Mouse (Mus musculus): ENCODE results near the gene Mgam.
"Not testable (repeated sequence)": the region's sequence is repeated elsewhere in the genome, so short reads cannot be mapped to it uniquely, and the experiment has no call there.

Mgam gene

DNA sequence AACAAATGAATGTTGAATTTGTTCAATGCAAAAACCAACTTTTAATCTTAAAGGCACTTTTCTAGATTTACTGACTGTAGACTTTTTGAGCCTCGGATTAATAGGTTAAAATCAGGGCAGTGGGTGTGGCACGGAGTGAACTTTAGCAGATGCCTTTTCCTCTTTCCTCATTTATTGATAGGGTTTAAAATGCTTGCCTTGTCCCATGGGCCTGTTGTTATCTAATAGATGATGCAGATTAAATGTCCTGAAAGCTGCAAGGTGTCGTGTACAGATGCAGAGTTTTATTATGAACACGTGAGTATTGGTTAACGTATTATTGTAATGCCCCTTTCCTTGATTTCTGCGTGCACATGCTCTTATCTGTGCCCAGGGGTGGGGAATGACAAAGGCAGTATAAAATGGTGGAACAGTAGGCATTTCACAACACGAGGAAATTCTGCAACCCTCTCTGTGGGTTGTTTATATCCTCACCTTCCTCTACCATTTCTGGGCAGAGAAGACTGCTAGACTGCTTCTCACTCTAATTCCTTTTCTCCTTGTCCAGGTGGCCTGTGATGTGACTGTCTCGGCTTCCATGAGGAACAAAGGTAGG lies at the start of gene Mgam:
Gene Mgam (plus strand): TSS at position 426 of the 595 bp plus-strand sequence.
- DNase-seq (ENCODE audit: low spot score in 2 of 2) = no peak

DNA sequence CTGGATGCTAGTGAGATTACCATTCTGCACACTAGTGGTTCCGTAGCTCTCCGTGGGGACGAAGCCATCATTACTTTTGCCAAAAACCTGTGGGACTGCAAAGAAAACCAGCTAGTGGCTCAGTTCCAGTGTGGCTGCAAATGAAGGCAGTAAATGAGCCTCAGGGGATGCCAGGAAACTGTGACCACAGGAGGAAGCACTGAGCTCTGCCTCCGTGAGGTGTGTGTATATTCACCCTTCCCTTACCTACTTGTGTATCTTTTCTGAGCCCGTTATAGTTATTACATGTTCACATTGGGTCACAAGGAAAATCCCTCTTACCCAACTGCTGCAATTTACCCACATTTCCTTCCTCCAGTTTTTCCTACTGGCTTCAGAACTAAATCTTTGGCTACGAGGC lies 44.3 kb upstream of the Mgam start:
- DNase-seq (ENCODE audit: low spot score in 2 of 2) = no peak

DNA sequence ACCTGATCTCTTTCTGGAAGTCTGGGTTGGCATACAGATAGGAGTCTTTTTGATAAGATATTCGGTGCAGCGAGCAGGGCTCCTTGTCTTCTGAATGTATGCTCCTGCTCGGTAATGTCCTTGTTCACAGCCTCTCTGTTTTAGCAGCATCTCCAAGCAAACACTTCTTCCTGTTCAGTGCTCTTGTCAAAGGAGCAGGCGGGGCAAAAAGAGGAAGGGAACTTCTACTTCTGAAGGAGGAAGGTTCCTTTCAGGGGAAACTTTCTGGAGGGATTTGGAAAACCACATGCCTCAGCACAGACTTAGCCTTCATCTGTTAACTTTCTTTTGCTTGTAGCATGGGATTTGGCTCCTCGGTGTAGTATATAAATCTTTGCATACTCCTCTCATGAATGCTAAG lies 43.0 kb upstream of the Mgam start, which contains the start of gene Clec5a:
Gene Clec5a (minus strand): TSS at position 177 of the 400 bp plus-strand sequence.
- DNase-seq (ENCODE audit: low spot score in 2 of 2) = no peak

DNA sequence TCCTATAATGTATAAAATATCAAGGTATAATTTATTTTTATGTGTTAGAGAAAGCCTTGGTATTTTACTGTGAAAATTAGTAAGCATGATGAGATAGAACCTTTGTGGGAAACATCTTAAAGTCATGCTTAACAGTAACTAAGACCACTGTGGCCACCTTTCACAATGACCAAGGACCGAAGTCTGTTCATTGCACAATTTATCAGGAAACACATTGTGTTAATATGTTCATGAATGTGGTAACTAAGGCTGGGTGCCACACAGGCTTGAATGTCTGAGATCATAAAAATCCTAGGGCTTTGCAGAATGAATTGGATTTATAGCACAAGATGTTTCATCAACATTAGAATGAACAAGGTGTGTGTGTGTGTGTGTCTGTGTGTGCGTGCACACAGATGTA lies 40.3 kb upstream of the Mgam start:
- DNase-seq (ENCODE audit: low spot score in 2 of 2) = no peak

DNA sequence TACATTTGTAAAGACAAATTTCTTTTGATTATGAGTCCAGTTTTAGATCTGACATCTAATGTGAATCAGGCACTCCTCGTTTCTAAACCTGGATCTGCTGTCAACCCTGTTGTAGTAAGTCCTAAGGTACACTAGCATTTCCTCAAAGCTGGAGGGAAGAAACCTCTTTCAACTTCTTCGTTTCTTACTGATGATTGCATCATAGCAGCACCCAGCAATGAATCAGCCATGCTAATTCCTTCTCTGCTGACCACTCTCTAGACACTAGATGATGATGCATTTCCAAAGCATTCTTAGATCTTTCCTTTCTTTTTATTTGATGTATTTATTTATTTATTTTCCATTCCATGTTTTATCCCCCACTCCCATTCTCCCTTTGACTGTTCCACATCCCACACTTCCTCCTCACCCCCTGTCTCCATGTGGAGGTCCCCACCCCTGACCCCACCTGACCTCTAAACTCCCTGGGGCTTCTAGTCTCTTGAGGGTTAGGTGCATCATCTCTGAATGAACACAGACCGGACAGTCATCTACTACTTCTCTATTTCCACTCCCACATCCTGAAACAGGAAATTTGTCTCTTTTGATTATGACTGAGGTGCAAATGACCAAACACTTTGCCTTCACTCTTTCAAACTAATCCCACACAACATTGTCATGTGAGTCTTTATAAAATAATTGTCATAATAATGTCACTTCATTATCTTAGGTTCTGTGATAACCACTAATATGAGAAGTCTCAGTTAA lies 33.7 kb upstream of the Mgam start:
- DNase-seq (ENCODE audit: low spot score in 2 of 2) = no peak

DNA sequence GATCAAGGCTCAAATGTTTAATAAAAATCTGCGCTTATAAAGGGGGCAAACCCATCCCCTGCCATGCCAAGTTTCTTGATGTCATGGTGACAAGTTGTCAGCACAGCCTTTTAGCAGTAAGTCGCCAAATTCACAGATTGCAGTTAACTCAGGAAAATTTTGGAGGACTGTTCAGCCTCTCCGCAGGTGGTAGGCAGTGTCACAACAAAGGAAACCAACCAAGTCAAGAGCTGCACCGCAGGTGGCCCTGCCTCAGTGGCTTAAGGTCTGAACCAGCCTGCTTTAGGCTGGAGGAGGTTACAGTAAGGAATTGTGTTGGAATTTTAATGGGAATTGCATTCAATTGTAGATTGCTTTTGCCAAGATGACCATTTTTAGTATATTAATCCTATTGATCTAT lies 30.1 kb upstream of the Mgam start:
- not testable (repeated sequence) for DNase-seq (ENCODE audit: low spot score in 2 of 2)

DNA sequence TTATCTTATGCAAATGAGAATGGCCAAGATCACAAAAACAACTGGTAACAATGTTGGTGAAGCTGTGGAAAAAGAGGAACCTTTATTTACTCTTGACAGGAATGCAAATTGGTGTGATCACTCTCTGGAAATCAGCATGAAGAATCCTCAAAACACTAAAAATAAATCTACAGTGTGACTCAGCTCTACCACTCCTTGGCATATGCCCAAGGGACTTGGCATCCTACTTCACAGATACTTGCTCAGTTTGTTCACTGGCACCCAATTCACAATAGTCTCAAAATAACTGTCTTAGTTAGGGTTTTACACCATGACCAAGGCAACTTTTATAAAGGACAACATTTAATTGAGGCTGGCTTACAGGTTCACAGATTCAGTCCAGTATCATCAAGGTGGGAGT lies 21.2 kb upstream of the Mgam start:
- peak; percentile 25 to 27 for DNase-seq (ENCODE audit: low spot score in 2 of 2)

DNA sequence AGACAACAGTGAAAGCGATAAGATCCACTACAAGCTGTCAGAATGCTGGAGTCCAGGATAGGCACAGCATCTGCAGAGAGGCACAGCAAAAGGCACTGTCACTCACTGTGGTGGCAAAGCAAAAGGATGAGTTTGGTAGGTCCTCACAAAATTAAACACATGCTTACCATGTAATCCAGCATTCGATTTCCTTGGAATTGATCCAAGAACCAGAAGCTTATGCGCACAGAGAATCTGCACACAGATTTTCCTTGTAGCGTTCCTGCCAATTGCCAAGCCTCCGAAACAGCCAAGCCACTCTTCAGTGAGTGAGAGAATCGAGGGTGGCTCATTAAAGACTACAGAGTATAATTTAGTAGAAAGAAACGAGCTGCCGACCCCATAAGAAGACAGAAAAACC lies 18.4 kb upstream of the Mgam start:
- peak in 1 of 2 experiments; percentile 13 for DNase-seq (ENCODE audit: low spot score in 2 of 2)

DNA sequence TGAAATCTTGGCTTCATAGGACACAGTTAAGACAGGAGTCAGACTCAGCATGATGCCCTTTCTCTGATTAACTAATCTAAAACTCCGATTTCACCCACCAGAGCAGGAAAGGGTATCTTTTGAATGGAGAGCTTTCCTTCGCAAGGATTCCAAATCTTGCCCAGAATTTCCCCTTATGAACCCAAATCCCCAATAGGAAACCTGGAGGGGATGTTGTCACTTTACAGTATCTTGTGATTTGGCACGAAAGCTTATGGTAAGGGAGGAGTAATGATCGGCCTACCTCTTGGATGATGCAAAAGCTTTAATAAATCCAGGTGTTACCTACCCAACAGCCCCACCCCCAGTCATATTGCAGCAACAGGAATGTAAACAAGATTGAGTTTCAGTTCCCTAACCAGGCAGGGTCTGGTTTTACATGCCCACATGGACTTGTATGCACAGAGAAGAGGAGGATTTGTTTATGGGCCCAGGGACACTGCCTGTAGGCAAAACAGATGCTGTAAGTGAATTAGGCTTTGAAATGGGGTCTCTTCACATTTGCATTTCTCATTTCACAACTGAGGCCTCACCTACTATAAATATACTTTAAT lies 15.3 kb upstream of the Mgam start, which contains the start of gene Tas2r138:
Gene Tas2r138 (minus strand): TSS at position 51 of the 593 bp plus-strand sequence.
- DNase-seq (ENCODE audit: low spot score in 2 of 2) = no peak

DNA sequence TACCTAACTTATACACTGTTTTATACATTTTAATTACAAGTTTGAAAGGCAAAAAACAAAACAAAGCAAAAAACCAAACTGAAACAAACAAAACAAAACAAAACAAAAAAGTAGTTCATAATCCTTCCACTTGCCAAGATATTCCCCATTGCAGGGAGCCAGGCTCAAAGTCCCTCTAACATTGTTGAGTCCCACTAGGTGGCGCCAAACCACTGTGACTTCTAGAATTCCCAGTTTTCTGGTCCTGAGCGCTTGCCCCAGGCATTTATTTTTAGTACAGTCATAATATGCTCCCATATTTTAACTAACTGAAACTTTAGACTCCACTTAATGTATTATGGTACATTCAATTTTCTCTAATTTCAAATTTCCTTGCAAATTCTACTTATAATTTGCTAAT lies 10.7 kb upstream of the Mgam start:
- peak in 1 of 2 experiments; percentile 55 for DNase-seq (ENCODE audit: low spot score in 2 of 2)

DNA sequence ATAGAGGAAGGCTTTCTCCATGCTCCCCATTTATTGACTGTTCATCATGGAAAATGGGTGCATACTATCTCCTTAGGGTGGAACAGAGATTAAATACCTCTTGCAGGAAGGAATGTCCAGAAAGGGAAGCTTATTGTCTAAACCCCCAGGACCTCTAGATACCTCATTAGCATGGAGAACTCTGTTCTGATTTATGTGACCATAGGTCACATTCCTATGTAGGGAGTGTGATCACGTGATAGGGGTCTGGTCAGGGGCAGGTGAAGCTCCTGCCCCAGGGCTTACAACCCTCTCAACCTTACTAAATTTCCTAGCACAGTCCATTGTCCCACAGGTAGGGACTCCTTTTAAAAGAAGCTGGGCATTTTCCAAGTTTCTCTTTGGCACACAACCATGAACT lies 2.5 kb upstream of the Mgam start:
- DNase-seq (ENCODE audit: low spot score in 2 of 2) = no peak

DNA sequence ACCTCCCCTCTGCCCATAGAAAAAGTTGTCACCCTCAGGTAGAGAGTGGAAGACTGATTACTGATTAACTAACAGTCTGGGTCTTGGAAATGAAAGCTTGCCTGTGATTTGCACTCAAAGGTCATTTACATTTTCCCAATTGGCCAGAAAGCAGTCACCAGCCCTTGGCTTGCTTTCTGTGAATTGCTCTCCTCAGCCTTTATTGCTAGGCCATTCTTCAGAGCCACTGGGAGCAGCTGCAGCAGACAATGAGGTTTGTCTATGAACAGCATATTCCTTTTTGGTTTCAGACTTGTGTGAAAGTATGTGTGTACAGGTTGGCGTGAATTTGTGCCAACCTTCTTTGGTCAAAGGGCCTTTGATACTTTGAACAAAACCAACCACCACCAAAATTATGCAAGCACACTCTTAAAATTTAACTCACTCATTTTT lies 6.0 kb downstream of the Mgam start:
- DNase-seq (ENCODE audit: low spot score in 2 of 2) = no peak

DNA sequence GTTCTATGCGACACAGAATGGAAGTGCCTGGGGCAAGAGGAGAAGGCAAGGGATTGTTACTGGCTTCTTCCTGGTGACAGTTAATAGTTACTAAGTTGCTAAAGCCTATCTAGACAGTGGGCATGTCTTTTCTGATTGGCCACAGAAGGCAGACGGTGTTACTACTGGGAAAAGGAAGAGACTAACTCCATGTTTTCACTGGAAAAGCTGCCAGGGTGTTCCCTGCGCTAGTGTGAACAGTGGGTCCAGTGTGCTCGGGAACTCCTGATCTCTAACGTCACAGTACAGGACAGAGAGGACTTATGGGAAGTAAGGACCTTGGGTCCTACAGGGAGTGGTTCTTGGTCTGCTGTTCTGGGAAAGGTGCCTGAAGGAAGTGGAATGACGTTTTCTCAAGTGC lies 6.9 kb downstream of the Mgam start:
- DNase-seq (ENCODE audit: low spot score in 2 of 2) = no peak

DNA sequence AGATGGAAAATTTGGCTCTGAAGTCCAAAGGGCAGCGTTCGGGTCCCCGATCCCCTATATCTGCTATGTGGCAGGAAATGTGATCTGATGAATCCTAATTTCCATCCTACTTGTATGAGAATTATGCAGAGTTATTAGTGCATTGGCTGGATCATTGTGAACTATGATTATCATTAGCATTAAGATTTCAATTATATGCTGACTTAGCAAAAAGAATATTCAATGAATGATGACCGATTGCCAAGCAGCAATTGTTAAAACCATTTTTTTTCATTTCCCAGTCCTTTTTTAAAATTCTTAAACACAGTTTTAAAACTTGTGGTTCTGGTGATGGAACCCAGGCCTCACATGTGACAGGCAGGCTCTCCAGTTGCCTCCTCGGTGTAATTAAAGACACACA lies 9.1 kb downstream of the Mgam start:
- DNase-seq (ENCODE audit: low spot score in 2 of 2) = no peak

DNA sequence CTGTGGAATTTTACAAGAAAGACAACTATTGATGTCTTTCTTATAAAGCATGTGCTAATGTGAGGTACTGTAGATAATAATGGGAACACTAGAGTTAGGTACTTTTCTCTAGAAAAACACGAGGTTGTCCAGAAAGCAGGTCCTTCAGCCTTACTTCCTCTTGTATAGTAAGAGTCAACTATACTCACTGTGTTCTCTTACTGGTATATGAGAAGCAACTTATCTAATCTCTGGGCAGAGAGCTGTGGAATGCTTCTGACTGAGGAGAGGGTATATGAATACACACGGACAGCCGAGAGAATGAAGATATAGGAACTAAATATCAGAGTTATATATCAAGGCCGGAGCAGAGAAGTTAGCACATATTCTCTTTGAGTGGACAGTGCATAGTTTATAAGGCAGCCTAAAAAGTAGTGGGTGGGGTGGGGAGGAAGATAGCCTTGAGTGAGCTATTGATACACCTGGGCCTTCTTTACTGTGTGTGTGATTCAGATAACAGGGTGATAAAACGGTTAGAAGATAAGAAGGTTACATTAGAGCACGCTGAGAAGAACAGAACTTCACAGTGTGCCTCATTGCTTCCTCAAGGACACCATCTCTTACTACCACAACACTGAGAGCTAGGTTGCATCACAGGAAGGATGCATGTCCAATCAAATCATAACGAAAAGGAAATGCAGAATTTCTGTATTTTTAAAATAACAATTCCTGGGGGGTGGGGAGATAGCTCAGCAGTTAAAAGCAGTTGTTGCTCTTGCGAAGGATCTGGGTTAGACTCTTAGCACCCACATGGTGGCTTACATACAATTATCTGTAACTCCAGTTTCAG lies 12.3 kb downstream of the Mgam start:
- no peak for DNase-seq (ENCODE audit: low spot score in 2 of 2)

DNA sequence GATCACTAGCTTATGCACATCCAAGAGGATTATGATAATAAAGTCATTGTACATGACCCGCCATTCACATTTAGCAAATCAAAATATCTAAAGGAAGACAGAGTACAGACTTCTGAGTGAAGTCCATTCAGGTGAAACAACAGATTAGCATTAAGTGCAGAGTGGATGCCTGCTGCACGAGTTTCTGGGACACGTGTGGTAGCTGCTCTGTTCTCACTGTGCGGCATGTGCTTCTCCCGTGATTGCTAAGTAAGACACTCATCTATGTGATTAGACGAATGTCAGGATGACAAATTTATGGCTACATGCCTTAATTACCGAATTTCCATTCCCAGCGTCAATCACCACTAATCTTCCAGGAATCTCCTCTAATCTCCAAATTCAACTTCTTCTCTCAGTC lies 17.1 kb downstream of the Mgam start:
- DNase-seq (ENCODE audit: low spot score in 2 of 2) = no peak

DNA sequence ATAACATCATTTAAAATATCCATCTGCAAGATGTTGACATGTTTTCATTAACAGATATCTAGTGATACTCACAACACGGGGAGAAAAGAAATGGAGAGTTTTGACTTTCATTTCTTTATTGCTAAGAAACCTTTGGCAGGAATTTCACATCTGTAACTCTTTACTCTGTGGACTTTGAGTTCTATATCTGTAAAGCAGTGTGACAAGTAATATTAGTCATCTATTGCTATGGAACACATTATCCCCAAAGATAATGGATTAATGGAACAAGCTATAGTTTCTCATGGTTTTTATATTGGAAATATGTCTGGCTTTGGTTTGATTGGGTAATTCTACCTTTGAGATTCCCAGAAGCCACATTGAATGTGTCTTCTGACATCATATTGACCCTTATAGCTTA lies 22.3 kb downstream of the Mgam start:
- no peak for DNase-seq (ENCODE audit: low spot score in 2 of 2)

DNA sequence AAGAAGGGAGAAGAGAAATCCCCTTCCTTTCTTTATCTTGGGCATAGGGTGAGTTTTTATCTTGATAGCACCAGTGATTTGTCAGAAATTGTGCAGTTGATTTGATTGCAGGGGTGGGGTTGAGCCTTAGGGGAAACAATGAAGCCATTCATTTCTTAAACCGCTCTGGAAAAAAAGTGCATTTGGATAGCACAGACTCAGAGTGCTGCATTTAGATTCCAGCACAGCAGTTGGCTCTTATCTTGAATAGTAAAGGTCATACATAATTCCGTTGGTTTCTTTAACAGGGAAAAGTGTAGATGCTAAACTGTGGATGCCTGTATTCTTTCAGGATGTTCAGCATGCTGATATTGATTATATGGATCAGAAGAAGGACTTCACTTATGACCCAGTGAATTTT lies 32.3 kb downstream of the Mgam start:
- no peak for DNase-seq (ENCODE audit: low spot score in 2 of 2)

DNA sequence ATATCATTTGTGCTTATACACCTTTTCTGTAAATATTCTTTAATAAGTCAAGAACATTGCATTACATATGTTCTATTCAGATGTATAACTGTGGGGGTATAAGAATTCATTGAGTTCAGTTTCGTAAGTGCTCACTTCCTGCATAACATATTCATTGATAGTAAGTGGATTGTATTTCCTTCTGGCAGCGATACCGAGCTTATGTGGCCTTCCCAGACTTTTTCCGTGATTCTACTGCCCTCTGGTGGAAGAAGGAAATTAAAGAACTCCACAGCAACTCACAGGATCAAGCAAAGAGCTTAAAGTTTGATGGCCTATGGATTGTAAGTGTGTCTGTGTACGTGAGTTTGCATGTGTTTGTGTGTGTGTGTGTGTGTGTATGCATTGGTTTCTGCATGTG lies 60.5 kb downstream of the Mgam start:
- peak; percentile 6 to 13 for DNase-seq (ENCODE audit: low spot score in 2 of 2)

DNA sequence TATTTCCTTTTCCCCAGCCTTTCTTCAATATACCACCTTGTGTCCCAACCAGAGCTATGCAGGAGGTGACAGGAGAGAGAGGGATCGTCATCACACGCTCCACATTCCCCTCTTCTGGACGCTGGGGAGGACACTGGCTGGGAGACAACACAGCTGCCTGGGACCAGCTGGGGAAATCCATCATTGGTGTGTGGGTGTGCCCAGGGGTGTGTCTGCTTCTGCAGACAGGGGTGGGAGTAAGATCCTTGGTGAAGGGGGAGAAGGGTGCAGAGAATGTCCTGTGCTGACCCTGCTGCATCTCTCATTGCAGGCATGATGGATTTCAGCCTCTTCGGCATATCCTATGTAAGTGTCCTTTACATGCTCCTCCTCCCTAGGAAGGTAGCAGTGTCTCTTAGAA lies 63.4 kb downstream of the Mgam start:
- not testable (repeated sequence) for DNase-seq (ENCODE audit: low spot score in 2 of 2)

DNA sequence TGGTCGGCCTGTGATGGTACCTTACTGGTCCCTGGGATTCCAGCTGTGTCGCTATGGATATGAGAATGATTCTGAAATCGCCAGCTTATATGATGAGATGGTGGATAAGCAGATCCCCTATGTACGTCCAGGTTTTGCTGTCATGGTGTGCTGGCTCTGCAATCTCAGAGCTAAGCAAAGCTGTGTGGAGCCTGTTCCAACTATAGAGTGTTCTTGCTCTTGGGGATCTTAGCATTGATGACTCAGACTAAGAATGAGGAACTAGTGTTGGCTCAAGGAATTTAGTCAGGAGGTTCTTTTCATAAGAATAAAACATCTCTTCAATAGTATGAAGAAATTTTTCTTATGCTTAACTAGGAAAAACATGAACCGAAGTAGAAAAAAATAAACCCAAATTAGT lies 84.9 kb downstream of the Mgam start:
- not testable (repeated sequence) for DNase-seq (ENCODE audit: low spot score in 2 of 2)

DNA sequence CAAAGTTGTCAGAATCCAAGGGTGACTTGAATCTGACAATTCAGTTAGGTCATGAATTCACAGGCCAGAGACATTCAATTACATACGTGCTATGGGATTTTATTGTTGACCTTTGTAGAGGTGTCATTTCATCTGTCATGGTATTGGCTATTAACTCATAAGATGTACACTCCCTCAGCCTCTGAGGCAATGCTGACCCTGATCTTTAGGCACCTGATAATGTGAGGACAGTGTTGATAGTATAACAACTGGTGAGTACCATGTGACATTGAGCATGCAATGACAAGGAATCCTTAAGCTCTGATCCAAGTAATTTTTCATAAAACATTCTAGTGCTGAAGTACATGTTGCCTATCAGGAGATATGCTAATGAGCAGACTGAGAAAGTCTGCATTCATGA lies 87.1 kb downstream of the Mgam start:
- DNase-seq (ENCODE audit: low spot score in 2 of 2) = no peak
